Mouse (Mus musculus): ENCODE measurements around the gene Casp1.

DNA sequence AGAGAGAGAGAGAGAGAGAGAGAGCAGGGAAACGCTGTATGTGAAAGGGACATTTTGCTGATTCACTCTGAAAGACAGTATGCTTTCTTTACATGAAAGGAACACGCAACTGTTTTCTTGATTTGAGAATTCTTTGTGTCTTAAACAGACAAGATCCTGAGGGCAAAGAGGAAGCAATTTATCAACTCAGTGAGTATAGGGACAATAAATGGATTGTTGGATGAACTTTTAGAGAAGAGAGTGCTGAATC lies 740 bp downstream of the Casp1 start:
- no peak for TF ChIP-seq CTCF (IDR thresholded peaks at IDR 0.05; ENCODE audit: low read depth)
- TF ChIP-seq EP300 (IDR thresholded peaks at IDR 0.05; ENCODE audit: low read depth), result no peak

Data from heart, postnatal 0 days (tissue).